Mouse (Mus musculus): ENCODE results near the gene Slc4a2.

- TF ChIP-seq CTCF (IDR thresholded peaks at IDR 0.05; ENCODE audit: control insufficient read depth, insufficient read depth, low read length) = no peak
- TF ChIP-seq POLR2A (IDR thresholded peaks at IDR 0.05; ENCODE audit: borderline replicate concordance, control insufficient read depth, low read depth, low read length) = no peak
Observed at GRCm38 (mm10) chr5:24408651-24409050, 15.0 kb upstream of the Slc4a2 start.

All from bone marrow, adult 2 months (tissue).